Mouse (Mus musculus) brain, embryonic 14.5 days (tissue): ENCODE data around the gene Grid2.

Experiments
- CTCF ChIP-seq: fragments of 200-500 bp; IDR thresholded peaks from 2 replicates; pipeline ENCODE4 v1.5.1; 2012; ENCODE audit warnings: inconsistent platforms, mild to moderate bottlenecking, moderate library complexity, borderline replicate concordance; ENCODE audit not compliant: insufficient read depth, insufficient read length; ENCODE audit errors: extremely low read depth
- POLR2A ChIP-seq: fragments of 200-500 bp; IDR thresholded peaks from 2 replicates; pipeline ENCODE4 v1.6.1; 2012; ENCODE audit warnings: mild to moderate bottlenecking, inconsistent platforms, borderline replicate concordance; ENCODE audit not compliant: poor library complexity, insufficient read depth, insufficient read length, severe bottlenecking; ENCODE audit errors: extremely low read depth

DNA sequence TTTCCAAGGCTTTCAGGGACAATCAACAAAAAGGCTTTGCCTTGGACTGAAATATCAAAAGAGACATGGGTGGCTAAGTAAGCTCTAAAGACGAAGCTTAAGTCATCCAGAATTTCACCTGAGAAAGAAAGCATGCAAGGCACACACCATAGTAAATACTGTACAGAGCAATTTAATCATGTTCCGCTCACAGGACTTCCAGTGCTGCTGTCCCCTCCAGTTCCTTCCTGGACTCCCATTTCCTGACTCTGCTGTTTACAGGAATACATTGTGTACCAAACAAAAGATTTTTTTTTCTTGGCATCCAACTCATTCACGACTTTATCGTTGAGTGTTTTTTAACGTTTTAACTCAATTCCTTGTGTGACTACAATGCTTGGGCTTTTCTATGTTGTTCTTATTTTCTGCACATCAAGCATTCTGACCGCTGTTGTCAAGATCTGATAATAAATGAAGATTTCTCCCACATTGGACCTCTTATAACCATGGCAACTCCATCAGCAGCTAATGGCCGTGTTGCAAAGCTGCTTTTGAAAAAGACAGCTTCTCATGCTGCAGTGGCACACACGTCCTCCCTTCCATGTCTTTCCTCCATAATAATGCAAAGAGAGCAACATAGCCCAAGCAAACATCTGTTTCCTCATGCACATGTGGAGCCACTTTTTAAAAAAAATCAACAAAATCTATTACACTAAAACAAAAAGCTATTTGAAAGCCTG lies 1361.9 kb downstream of the Grid2 start:
- no peak for TF ChIP-seq POLR2A
- TF ChIP-seq CTCF: no peak
